Mouse (Mus musculus) megakaryocyte progenitor cell, adult 5-6 weeks (primary cell): ENCODE measurements around the gene Eif4e2. TPM values are rescaled to one million over a fixed set of nuclear protein-coding genes. Genes with fewer than 3 reads are reported as not detected.

Experiments used
- total RNA-seq, 2 experiments: library from RNA; stranded (forward) in 1 of 2; stranded (reverse) in 1 of 2; fragments of 157-497, 149-512 nt in 1 of 2; fragments of 200-1000 nt in 1 of 2; gene quantifications; 2 replicates each; pipeline versions ENCODE4 v1.2.3 to v1.2.4; 2015 to 2017

Gene Eif4e2
- total RNA-seq, 2 experiments from 2014 or later, result 79.1 to 160 TPM

Other genes with a start within 250 kb of the Eif4e2 start
- not detected in 2 replicates for gene Alppl2, start 124.0 kb upstream of the Eif4e2 start, total RNA-seq (2015)
- not detected in 2 replicates for gene Alppl2, start 124.0 kb upstream of the Eif4e2 start, total RNA-seq (2017)
- not detected in 2 replicates for gene Alpi, start 112.3 kb upstream of the Eif4e2 start, total RNA-seq (2015)
- gene Alpi, start 112.3 kb upstream of the Eif4e2 start, total RNA-seq (2017), result not detected in 2 replicates
- not detected in 2 replicates for gene Akp3, start 88.9 kb upstream of the Eif4e2 start, total RNA-seq (2015)
- gene Akp3, start 88.9 kb upstream of the Eif4e2 start, total RNA-seq (2017), result not detected in 2 replicates
- not detected in 2 replicates for gene Ecel1, start 57.4 kb upstream of the Eif4e2 start, total RNA-seq (2015)
- not detected in 2 replicates for gene Ecel1, start 57.4 kb upstream of the Eif4e2 start, total RNA-seq (2017)
- not detected in 2 replicates for gene Prss56, start 30.6 kb upstream of the Eif4e2 start, total RNA-seq (2015)
- gene Prss56, start 30.6 kb upstream of the Eif4e2 start, total RNA-seq (2017), result not detected in 2 replicates
- gene Chrnd, start 23.3 kb upstream of the Eif4e2 start, total RNA-seq (2015), result not detected in 2 replicates
- gene Chrnd, start 23.3 kb upstream of the Eif4e2 start, total RNA-seq (2017), result not detected in 2 replicates
- gene Chrng, start 9.3 kb upstream of the Eif4e2 start, total RNA-seq (2015), result not detected in 2 replicates
- not detected in 2 replicates for gene Chrng, start 9.3 kb upstream of the Eif4e2 start, total RNA-seq (2017)
- not detected in 2 replicates for gene Efhd1, start 50.4 kb downstream of the Eif4e2 start, total RNA-seq (2015)
- not detected in 2 replicates for gene Efhd1, start 50.4 kb downstream of the Eif4e2 start, total RNA-seq (2017)
- 53.5 and 60.7 TPM in 2 replicates for gene Gigyf2, start 113.1 kb downstream of the Eif4e2 start, total RNA-seq (2015)
- gene Gigyf2, start 113.1 kb downstream of the Eif4e2 start, total RNA-seq (2017), result 77.8 and 103 TPM in 2 replicates
- not detected in 2 replicates for gene Kcnj13, start 180.8 kb downstream of the Eif4e2 start, total RNA-seq (2015)
- gene Kcnj13, start 180.8 kb downstream of the Eif4e2 start, total RNA-seq (2017), result not detected in 2 replicates